Mouse (Mus musculus) c-Kit-positive CD71-negative TER-119-negative erythroid progenitor cells, embryonic 14.5 days (primary cell): ENCODE data around the gene Kdm5c.
"Not testable (repeated sequence)": the region's sequence is repeated elsewhere in the genome, so short reads cannot be mapped to it uniquely, and the experiment has no call there.

Source experiments
- DNase-seq: peaks from one replicate; pipeline ENCODE4 v3.0.0-alpha.2; 2013; ENCODE audit warnings: low read depth

Kdm5c gene

GRCm38 (mm10) chrX:152287026-152287425 lies 54.2 kb downstream of the Kdm5c start:
- DNase-seq, result not testable (repeated sequence)

- no peak for DNase-seq
Observed at GRCm38 (mm10) chrX:152306224-152306623, 73.4 kb downstream of the Kdm5c start.

GRCm38 (mm10) chrX:152307371-152307770 lies 74.6 kb downstream of the Kdm5c start:
- DNase-seq, result peak; percentile 20

- peak; percentile 19 for DNase-seq
Observed at GRCm38 (mm10) chrX:152307942-152308341, 75.1 kb downstream of the Kdm5c start.

- DNase-seq, result no peak
Observed at GRCm38 (mm10) chrX:152320535-152320934, 87.7 kb downstream of the Kdm5c start.

- DNase-seq, result no peak
Observed at GRCm38 (mm10) chrX:152322776-152323175, 90.0 kb downstream of the Kdm5c start.

GRCm38 (mm10) chrX:152323584-152323983 lies 90.8 kb downstream of the Kdm5c start:
- DNase-seq, result no peak
